Mouse (Mus musculus): Measurements from ENCODE around the gene Gm5862. TPM values are rescaled to one million over a fixed set of nuclear protein-coding genes. Genes with fewer than 3 reads are reported as not detected.
"Not testable (repeated sequence)": the region's sequence is repeated elsewhere in the genome, so short reads cannot be mapped to it uniquely, and the experiment has no call there.

Gm5862 gene
- polyA plus RNA-seq, 1 experiment from 2014 or later, result not detected

- H3K27ac ChIP-seq (replicated peaks; ENCODE audit: low read depth, low read length); ATAC-seq (ENCODE audit: insufficient number of reproducible peaks, low FRiP score, low TSS enrichment, low read depth); DNase-seq (ENCODE audit: low spot score); H3K9ac ChIP-seq (ENCODE audit: low read length); H3K9me3 ChIP-seq (ENCODE audit: control insufficient read depth, low read length); H3K27me3 ChIP-seq (ENCODE audit: control insufficient read depth, insufficient read depth, low read length); H3K4me3 ChIP-seq (ENCODE audit: low read depth, low read length); H3K36me3 ChIP-seq (ENCODE audit: control insufficient read depth, insufficient read depth, low read length); H3K4me2 ChIP-seq (ENCODE audit: low read depth, severe bottlenecking); H3K4me1 ChIP-seq (ENCODE audit: control insufficient read depth, insufficient read depth, low read length): not testable (repeated sequence)
- WGBS, result no CpG with 5 or more reads among the region's 2 CpGs
Measured at GRCm38 (mm10) chr5:25972563-25972962, 50.2 kb downstream of the Gm5862 start, which contains the start of gene Gm21680. Gm21680 (minus strand) TSS chr5:25972663.

Other genes starting within 250 kb of the Gm5862 start
- not detected in 2 replicates for gene Gm21663, start 80.5 kb downstream of the Gm5862 start, polyA plus RNA-seq (2014; fragmentation: Nextera tagmentation; extraction: Ambion mirVana)
- gene Gm21671, start 68.5 kb downstream of the Gm5862 start, polyA plus RNA-seq (2014; fragmentation: Nextera tagmentation; extraction: Ambion mirVana), result not detected in 2 replicates
- gene Gm21680, start 50.3 kb downstream of the Gm5862 start, polyA plus RNA-seq (2014; fragmentation: Nextera tagmentation; extraction: Ambion mirVana), result not detected in 2 replicates
- gene Gm21698, start 34.3 kb downstream of the Gm5862 start, polyA plus RNA-seq (2014; fragmentation: Nextera tagmentation; extraction: Ambion mirVana), result not detected in 2 replicates
- gene Gm1979, start 18.1 kb downstream of the Gm5862 start, polyA plus RNA-seq (2014; fragmentation: Nextera tagmentation; extraction: Ambion mirVana), result not detected in 2 replicates
- gene Speer4a, start 16.6 kb upstream of the Gm5862 start, polyA plus RNA-seq (2014; fragmentation: Nextera tagmentation; extraction: Ambion mirVana), result 0.07 TPM in 1 of 2 replicates, not detected in the other
- not detected in 2 replicates for gene Gm7347, start 35.7 kb upstream of the Gm5862 start, polyA plus RNA-seq (2014; fragmentation: Nextera tagmentation; extraction: Ambion mirVana)
- not detected in 2 replicates for gene Gm10471, start 66.4 kb upstream of the Gm5862 start, polyA plus RNA-seq (2014; fragmentation: Nextera tagmentation; extraction: Ambion mirVana)
- not detected in 2 replicates for gene 5031410I06Rik, start 82.4 kb upstream of the Gm5862 start, polyA plus RNA-seq (2014; fragmentation: Nextera tagmentation; extraction: Ambion mirVana)
- not detected in 2 replicates for gene Gm10220, start 98.5 kb upstream of the Gm5862 start, polyA plus RNA-seq (2014; fragmentation: Nextera tagmentation; extraction: Ambion mirVana)
- gene Gm7361, start 234.8 kb upstream of the Gm5862 start, polyA plus RNA-seq (2014; fragmentation: Nextera tagmentation; extraction: Ambion mirVana), result not detected in 2 replicates